Mouse (Mus musculus) forebrain, embryonic 11.5 days (tissue): ENCODE measurements around the gene Pipox. TPM values are rescaled to one million over a fixed set of nuclear protein-coding genes. Genes with fewer than 3 reads are reported as not detected.

Experiments
- ATAC-seq: fragments of 200-750 bp; cut with Nextera tagmentation; replicated peaks from 2 replicates; pipeline ENCODE4 v1.8.0; 2017; ENCODE audit warnings: moderate TSS enrichment; ENCODE audit not compliant: low FRiP score
- DNase-seq: peaks from one replicate; pipeline ENCODE4 v3.0.0-alpha.2; 2017; ENCODE audit warnings: low spot score
- H3K27ac ChIP-seq: fragments of 300-500 bp; sonication (generic); 2 replicates; pipeline ENCODE4 v1.5.1; 2014; ENCODE audit warnings: low read depth, low read length
- H3K27me3 ChIP-seq: fragments of 300-500 bp; sonication (generic); 2 replicates; pipeline ENCODE4 v1.6.1; 2014; ENCODE audit warnings: mild to moderate bottlenecking, low read length, mixed read lengths; ENCODE audit not compliant: control insufficient read depth, insufficient read depth
- H3K36me3 ChIP-seq: fragments of 300-500 bp; sonication (generic); 2 replicates; pipeline ENCODE4 v1.6.1; 2014; ENCODE audit warnings: mild to moderate bottlenecking, low read length, moderate library complexity, mixed read lengths; ENCODE audit not compliant: control insufficient read depth, insufficient read depth
- H3K4me1 ChIP-seq: fragments of 300-500 bp; sonication (generic); replicated peaks from 2 replicates; pipeline ENCODE4 v1.6.1; 2014; ENCODE audit warnings: low read length, mixed read lengths; ENCODE audit not compliant: control insufficient read depth, insufficient read depth
- H3K4me2 ChIP-seq: fragments of 300-500 bp; sonication (generic); 2 replicates; pipeline ENCODE4 v1.6.1; 2014; ENCODE audit warnings: low read depth, mild to moderate bottlenecking, low read length, moderate library complexity, mixed read lengths; ENCODE audit not compliant: severe bottlenecking
- H3K4me3 ChIP-seq: fragments of 300-500 bp; sonication (generic); 2 replicates; pipeline ENCODE4 v1.5.1; 2014; ENCODE audit warnings: low read depth, low read length
- H3K9ac ChIP-seq: fragments of 300-500 bp; sonication (generic); 2 replicates; pipeline ENCODE4 v1.6.1; 2014; ENCODE audit warnings: low read length
- H3K9me3 ChIP-seq: fragments of 300-500 bp; sonication (generic); 2 replicates; pipeline ENCODE4 v1.6.1; 2016; ENCODE audit warnings: low read length, mixed read lengths; ENCODE audit not compliant: control insufficient read depth
- WGBS: fragments of 180-500 bp; shearing (Covaris S2); extraction: QIAGEN DNeasy Blood & Tissue Kit; methylation state at CpG from one replicate; pipeline ENCODE4 v1.1.7; 2014; 5-methylcytosine and 5-hydroxymethylcytosine counted together
- polyA plus RNA-seq: library from polyadenylated mRNA; unstranded; fragments of >200 nt; fragmentation: Nextera tagmentation; extraction: Ambion mirVana; gene quantifications from 2 replicates; pipeline ENCODE4 v1.2.1, GENCODE M21; 2014

Gene Pipox
- polyA plus RNA-seq, 1 experiment from 2014 or later = 13.6 TPM

DNA sequence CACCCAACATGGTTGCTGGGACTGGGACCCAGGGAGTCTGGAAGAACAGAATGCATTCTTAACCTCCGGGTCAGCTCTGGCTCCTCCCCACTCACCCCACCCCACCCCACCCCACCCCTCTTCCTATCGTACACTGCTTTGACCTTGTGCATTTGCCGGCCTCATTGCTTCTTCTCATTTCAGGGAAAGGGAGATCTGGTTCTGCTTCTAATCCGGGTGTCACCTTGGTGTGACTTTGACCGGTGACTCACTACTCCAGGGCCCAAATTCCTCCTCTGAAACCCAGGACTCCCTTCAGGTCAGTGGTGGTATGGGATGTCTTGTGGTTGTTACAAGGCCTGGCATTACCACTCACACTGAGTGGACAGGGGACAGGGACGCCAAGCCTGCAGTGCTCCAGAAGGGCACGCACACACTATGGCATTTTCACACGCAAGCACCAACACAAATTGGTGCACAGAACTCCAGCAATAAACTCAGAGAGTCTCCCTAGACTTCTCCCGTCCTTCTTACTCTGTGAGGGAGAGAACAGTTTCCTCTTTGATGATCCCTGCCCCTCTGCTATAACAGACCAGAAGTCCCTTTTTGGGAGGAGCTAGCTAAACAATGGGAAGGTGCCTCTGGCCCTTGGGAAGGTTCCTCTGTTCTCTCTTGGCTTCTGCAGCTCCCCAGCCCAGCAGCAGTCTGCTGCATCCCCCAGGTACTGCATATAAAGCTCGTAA, 9.2 kb downstream of the Pipox start:
- H3K36me3 ChIP-seq = no peaks in the 10 kb centered on the region
- no peak overlapping the region for H3K4me3 ChIP-seq
- ATAC-seq (no peak), DNase-seq (no peak)
- no peak overlapping the region for H3K4me2 ChIP-seq
- H3K27me3 ChIP-seq = no peaks in the 10 kb centered on the region
- peaks cover 18% of the 10 kb centered on the region for H3K4me1 ChIP-seq
- 48% methylated on average over 10 of the region's 10 CpGs for WGBS
- H3K27ac ChIP-seq = peak overlapping the region; percentile 18; the same call in 1 of the 2 replicates
- H3K9ac ChIP-seq = no peak overlapping the region
- H3K9me3 ChIP-seq = no peaks in the 10 kb centered on the region

- no peaks in the 10 kb centered on the region for H3K9me3 ChIP-seq
- H3K4me2 ChIP-seq = no peak overlapping the region
- WGBS = 48% methylated on average over 11 of the region's 11 CpGs
- peaks cover 12% of the 10 kb centered on the region for H3K4me1 ChIP-seq
- no peak overlapping the region for H3K9ac ChIP-seq
- no peak for DNase-seq
- no peaks in the 10 kb centered on the region for H3K36me3 ChIP-seq
- no peak overlapping the region for H3K27ac ChIP-seq
- ATAC-seq = no peak
- no peaks in the 10 kb centered on the region; the same call in 1 of the 2 replicates for H3K27me3 ChIP-seq
- H3K4me3 ChIP-seq = no peak overlapping the region
Observed at GRCm38 (mm10) chr11:77876760-77877148, 17.1 kb downstream of the Pipox start.

GRCm38 (mm10) chr11:77875847-77876759, 17.8 kb downstream of the Pipox start:
- Histone ChIP-seq H3K4me3 (no peak overlapping the region), H3K27me3 (no peaks in the 10 kb centered on the region; the same call in 1 of the 2 replicates), H3K4me1 (peaks cover 15% of the 10 kb centered on the region), H3K36me3 (no peaks in the 10 kb centered on the region), H3K9ac (no peak overlapping the region), H3K4me2 (no peak overlapping the region), H3K27ac (no peak overlapping the region), H3K9me3 (no peaks in the 10 kb centered on the region)
- DNase-seq (no peak), ATAC-seq (no peak)
- WGBS = 59% methylated on average over 26 of the region's 26 CpGs

DNA sequence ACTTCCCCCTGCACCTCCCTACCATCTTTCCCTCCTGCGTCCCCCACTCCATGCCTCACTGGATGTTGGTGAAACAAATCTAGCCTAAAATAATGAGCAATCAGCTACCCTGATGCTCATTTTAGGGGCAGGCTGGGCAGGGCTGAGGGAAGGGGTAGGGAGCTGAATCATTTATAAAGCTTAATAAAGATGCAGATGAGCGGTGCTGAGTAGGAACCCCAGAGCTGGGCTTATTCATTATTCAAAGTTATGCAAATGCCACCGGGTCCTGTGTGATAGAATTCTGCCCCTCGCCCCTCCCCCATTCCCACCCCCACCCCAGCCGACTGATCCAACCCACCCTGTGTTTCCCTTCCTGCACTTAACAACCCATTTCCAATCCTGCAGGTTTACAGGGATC, 18.6 kb downstream of the Pipox start:
- Histone ChIP-seq H3K27me3 (no peaks in the 10 kb centered on the region; the same call in 1 of the 2 replicates), H3K4me3 (no peak overlapping the region), H3K4me2 (no peak overlapping the region), H3K36me3 (no peaks in the 10 kb centered on the region), H3K27ac (no peak overlapping the region), H3K9me3 (no peaks in the 10 kb centered on the region), H3K9ac (no peak overlapping the region), H3K4me1 (peaks cover 15% of the 10 kb centered on the region)
- 39% methylated on average over 5 of the region's 5 CpGs for WGBS
- ATAC-seq = peak; percentile 74; the same call in 1 of the 2 replicates
- DNase-seq = no peak

DNA sequence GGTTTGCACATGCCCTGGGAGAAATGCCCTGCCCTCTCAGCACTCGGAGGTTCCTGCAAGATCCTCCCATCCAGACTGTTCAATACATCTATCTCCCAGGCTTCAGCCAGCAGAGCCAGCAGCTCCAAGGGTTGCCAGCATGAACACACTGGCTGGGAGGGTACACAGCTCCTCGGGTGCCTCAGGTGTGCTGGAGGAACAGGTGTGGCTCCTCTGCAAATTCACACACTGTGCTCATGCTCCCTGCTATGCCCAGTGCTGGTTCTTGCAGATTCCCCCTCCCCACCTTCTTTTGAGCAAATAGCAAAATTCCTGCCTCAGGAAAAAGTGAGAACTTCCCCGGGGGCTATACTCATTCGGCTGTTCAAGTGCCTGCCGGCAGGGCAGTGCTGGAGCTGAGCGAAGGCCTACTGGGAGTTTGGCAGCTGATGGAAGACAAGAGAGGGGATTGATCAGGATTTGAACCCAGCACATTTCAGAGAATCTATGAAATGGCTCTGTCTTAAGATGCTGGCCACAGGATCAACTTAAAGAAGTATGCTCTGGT, 19.1 kb downstream of the Pipox start:
- no peak for DNase-seq
- H3K9ac ChIP-seq = no peak overlapping the region
- H3K9me3 ChIP-seq = no peaks in the 10 kb centered on the region
- WGBS = 64% methylated on average over 6 of the region's 6 CpGs
- H3K27me3 ChIP-seq = no peaks in the 10 kb centered on the region; the same call in 1 of the 2 replicates
- H3K4me3 ChIP-seq = no peak overlapping the region
- peaks cover 12% of the 10 kb centered on the region for H3K4me1 ChIP-seq
- H3K27ac ChIP-seq = no peak overlapping the region
- no peaks in the 10 kb centered on the region for H3K36me3 ChIP-seq
- no peak overlapping the region for H3K4me2 ChIP-seq
- ATAC-seq = no peak

DNA sequence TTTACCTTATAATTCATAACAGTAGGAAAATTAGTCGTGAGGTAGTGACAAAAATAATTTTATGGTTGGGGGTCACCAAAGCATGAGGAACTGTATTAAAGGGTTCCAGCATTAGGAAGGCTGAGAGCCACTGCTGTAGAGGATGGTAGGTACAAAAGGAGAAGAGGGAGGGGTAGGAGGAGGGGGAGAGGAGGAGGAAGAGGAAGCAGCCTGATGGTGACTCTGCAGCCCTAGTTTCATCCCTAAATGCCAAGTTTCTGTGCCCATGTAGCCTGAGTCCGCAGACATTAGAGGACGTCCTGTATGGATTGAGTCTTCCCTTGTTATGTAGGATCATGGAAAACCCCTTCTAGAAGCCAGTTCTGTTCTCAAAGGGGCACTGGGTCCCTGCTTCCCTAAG, 20.8 kb downstream of the Pipox start:
- Histone ChIP-seq H3K36me3 (no peaks in the 10 kb centered on the region), H3K4me2 (no peak overlapping the region), H3K4me3 (no peak overlapping the region), H3K9me3 (no peaks in the 10 kb centered on the region), H3K9ac (no peak overlapping the region), H3K4me1 (peaks cover 13% of the 10 kb centered on the region), H3K27me3 (no peaks in the 10 kb centered on the region; the same call in 1 of the 2 replicates), H3K27ac (no peak overlapping the region)
- no peak for ATAC-seq
- WGBS = 43% methylated on average over 3 of the region's 3 CpGs
- no peak for DNase-seq

- H3K27ac ChIP-seq = no peak overlapping the region
- DNase-seq (no peak), ATAC-seq (no peak)
- WGBS = 10% methylated on average over 7 of the region's 7 CpGs
- H3K4me1 ChIP-seq = peaks cover 18% of the 10 kb centered on the region
- no peaks in the 10 kb centered on the region for H3K9me3 ChIP-seq
- H3K4me3 ChIP-seq = no peak overlapping the region
- no peaks in the 10 kb centered on the region; the same call in 1 of the 2 replicates for H3K27me3 ChIP-seq
- no peaks in the 10 kb centered on the region for H3K36me3 ChIP-seq
- H3K9ac ChIP-seq = no peak overlapping the region
- no peak overlapping the region; the same call in 1 of the 2 replicates for H3K4me2 ChIP-seq
Observed at GRCm38 (mm10) chr11:77872685-77873084, 21.2 kb downstream of the Pipox start.

- no peak overlapping the region for H3K9ac ChIP-seq
- no peak overlapping the region for H3K4me3 ChIP-seq
- no peak overlapping the region; the same call in 1 of the 2 replicates for H3K4me2 ChIP-seq
- 4% methylated on average over 11 of the region's 11 CpGs for WGBS
- no peak for DNase-seq
- no peak overlapping the region for H3K27ac ChIP-seq
- H3K36me3 ChIP-seq = no peaks in the 10 kb centered on the region
- peaks cover 22% of the 10 kb centered on the region for H3K4me1 ChIP-seq
- no peaks in the 10 kb centered on the region; the same call in 1 of the 2 replicates for H3K27me3 ChIP-seq
- no peak for ATAC-seq
- H3K9me3 ChIP-seq = no peaks in the 10 kb centered on the region
Observed at GRCm38 (mm10) chr11:77872236-77872635, 21.7 kb downstream of the Pipox start.
